Mouse (Mus musculus) myocyte (in vitro differentiated cells): Measurements from ENCODE around the gene Rragd.

Source experiments
- MAX ChIP-seq: IDR thresholded peaks from one replicate; pipeline ENCODE4 v1.6.1; 2011; ENCODE audit warnings: low read depth, mild to moderate bottlenecking, control low read depth
- POLR2AphosphoS2 ChIP-seq: IDR thresholded peaks from one replicate; pipeline ENCODE4 v1.6.1; 2011; ENCODE audit warnings: low read depth, control low read depth; ENCODE audit not compliant: insufficient read length
- SRF ChIP-seq: IDR thresholded peaks from one replicate; pipeline ENCODE4 v1.6.1; 2011; ENCODE audit warnings: low read depth; ENCODE audit not compliant: control insufficient read depth, insufficient read length

- TF ChIP-seq SRF (no peak), POLR2AphosphoS2 (no peak), MAX (no peak)
These were observed 11.3 kb downstream of the Rragd start for GRCm38 (mm10) chr4:32994168-32994567.
